Mouse (Mus musculus): ENCODE results near the gene Rad54l. TPM values are rescaled to one million over a fixed set of nuclear protein-coding genes. Genes with fewer than 3 reads are reported as not detected.

Rad54l gene
- polyA plus RNA-seq, 1 experiment from 2014 or later = 61.0 TPM

DNA sequence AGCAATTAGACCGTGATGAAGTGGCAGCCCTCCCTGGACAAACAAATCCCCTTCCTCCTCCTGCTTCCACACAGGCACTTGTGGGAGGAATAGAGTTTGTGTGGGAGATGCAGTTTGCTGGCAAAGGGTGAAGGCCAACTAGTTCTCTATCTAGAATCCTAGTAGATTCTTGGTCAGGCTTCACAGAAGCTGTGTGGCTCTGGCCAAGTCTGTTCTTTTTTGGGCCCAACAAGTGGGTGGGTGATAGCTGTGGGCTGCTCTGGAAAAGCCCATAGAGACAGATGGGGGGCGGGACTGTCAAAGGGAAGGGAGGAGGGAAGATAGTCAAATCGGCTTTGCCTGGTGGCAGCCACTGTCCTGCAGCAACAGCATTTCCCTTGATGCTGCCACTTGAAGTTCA is 37.3 kb upstream of the Rad54l start:
- no peak for DNase-seq (ENCODE audit: low spot score, missing footprints)
- peaks cover 14% of the 10 kb centered on the region; the same call in 1 of the 2 replicates for H3K36me3 ChIP-seq (ENCODE audit: control insufficient read depth, insufficient read depth, low read length)

DNA sequence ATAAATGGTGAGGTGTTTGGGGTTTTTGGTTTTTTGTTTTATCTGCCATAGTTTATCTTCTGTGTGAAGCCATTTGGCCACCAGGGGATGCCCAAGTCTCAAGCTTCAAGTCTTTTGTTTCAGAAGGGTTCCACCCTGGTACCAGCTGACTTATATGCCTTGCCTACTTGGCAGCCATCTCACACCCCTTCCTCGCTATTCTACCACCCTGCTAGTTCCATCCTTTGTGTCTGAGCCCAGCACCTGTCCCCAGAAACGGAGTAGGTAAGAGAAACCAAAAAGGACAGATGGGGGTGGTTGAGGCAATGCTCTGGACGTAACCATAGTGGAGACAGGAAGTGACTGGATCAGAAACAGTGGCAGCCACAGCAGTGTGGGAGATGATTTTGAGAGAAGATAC is 36.4 kb upstream of the Rad54l start:
- Histone ChIP-seq H3K9ac (ENCODE audit: low read length) (no peak overlapping the region), H3K4me3 (ENCODE audit: low read depth, low read length) (no peak overlapping the region), H3K4me2 (no peak overlapping the region), H3K27ac (ENCODE audit: low read depth, low read length) (no peak overlapping the region), H3K9me3 (ENCODE audit: control insufficient read depth, low read length) (no peaks in the 10 kb centered on the region), H3K36me3 (ENCODE audit: control insufficient read depth, insufficient read depth, low read length) (peaks cover 22% of the 10 kb centered on the region), H3K4me1 (ENCODE audit: control insufficient read depth, insufficient read depth, low read length) (no peaks in the 10 kb centered on the region), H3K27me3 (ENCODE audit: control insufficient read depth, insufficient read depth, low read length) (no peaks in the 10 kb centered on the region)
- ATAC-seq (ENCODE audit: low FRiP score) (no peak), DNase-seq (ENCODE audit: low spot score, missing footprints) (no peak)
- 83% methylated on average over 3 of the region's 3 CpGs for WGBS

More for the DNA sequence above, 37.3 kb upstream of the Rad54l start:
- Histone ChIP-seq H3K4me2 (no peak overlapping the region), H3K4me3 (ENCODE audit: low read depth, low read length) (no peak overlapping the region), H3K27me3 (ENCODE audit: control insufficient read depth, insufficient read depth, low read length) (no peaks in the 10 kb centered on the region), H3K4me1 (ENCODE audit: control insufficient read depth, insufficient read depth, low read length) (no peaks in the 10 kb centered on the region), H3K9ac (ENCODE audit: low read length) (no peak overlapping the region), H3K27ac (ENCODE audit: low read depth, low read length) (no peak overlapping the region), H3K9me3 (ENCODE audit: control insufficient read depth, low read length) (no peaks in the 10 kb centered on the region)
- no peak for ATAC-seq (ENCODE audit: low FRiP score)
- WGBS = 91% methylated on average over 3 of the region's 3 CpGs

DNA sequence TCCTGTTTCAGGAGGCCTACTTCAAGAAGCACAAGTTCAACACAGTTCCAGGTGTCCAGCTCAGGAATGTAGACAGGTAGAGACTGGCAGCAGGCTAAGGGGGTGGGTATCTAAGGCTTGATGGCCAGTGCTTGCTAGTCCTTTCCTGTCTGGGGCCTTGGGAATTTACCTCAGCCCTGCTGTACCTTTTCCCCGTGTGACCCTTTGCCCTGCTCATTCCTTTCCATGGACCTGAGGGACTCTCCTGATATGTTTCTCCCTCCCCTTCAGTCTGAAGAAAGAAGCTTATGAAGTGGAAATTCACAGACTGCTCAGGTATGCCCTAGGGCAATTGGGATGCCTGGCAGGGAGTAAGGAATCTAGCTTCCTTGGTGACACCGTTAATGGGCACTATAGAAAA is 34.4 kb upstream of the Rad54l start:
- WGBS = 95% methylated on average over 2 of the region's 2 CpGs
- Histone ChIP-seq H3K36me3 (ENCODE audit: control insufficient read depth, insufficient read depth, low read length) (peaks cover 30% of the 10 kb centered on the region), H3K4me1 (ENCODE audit: control insufficient read depth, insufficient read depth, low read length) (no peaks in the 10 kb centered on the region), H3K4me3 (ENCODE audit: low read depth, low read length) (no peak overlapping the region), H3K4me2 (no peak overlapping the region), H3K27me3 (ENCODE audit: control insufficient read depth, insufficient read depth, low read length) (no peaks in the 10 kb centered on the region), H3K9me3 (ENCODE audit: control insufficient read depth, low read length) (no peaks in the 10 kb centered on the region), H3K27ac (ENCODE audit: low read depth, low read length) (no peak overlapping the region), H3K9ac (ENCODE audit: low read length) (no peak overlapping the region)
- DNase-seq (ENCODE audit: low spot score, missing footprints) = no peak
- ATAC-seq (ENCODE audit: low FRiP score) = no peak

DNA sequence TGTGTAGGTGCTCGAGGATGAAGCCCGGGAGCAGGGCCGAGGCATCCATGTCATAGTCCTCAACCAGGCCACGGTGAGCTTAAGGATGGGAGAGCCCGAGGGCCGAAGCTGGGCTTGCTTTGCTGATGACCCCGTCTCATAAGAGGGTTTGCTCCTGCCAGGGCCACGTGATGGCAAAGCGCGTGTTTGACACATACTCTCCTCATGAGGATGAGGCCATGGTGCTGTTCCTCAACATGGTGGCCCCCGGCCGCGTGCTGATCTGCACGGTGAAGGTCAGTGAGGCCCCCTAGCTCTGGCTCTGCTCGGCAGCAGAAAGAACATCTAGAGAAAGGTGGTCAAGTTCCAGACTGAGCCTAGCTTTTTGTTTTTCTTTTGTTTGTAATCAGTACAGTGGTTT is 29.2 kb upstream of the Rad54l start:
- Histone ChIP-seq H3K4me2 (no peak overlapping the region), H3K27ac (ENCODE audit: low read depth, low read length) (no peak overlapping the region), H3K9ac (ENCODE audit: low read length) (no peak overlapping the region), H3K36me3 (ENCODE audit: control insufficient read depth, insufficient read depth, low read length) (peaks cover 32% of the 10 kb centered on the region), H3K27me3 (ENCODE audit: control insufficient read depth, insufficient read depth, low read length) (no peaks in the 10 kb centered on the region), H3K4me3 (ENCODE audit: low read depth, low read length) (no peak overlapping the region), H3K9me3 (ENCODE audit: control insufficient read depth, low read length) (no peaks in the 10 kb centered on the region), H3K4me1 (ENCODE audit: control insufficient read depth, insufficient read depth, low read length) (peaks cover 7% of the 10 kb centered on the region)
- WGBS = 95% methylated on average over 15 of the region's 15 CpGs
- DNase-seq (ENCODE audit: low spot score, missing footprints) (no peak), ATAC-seq (ENCODE audit: low FRiP score) (no peak)

DNA sequence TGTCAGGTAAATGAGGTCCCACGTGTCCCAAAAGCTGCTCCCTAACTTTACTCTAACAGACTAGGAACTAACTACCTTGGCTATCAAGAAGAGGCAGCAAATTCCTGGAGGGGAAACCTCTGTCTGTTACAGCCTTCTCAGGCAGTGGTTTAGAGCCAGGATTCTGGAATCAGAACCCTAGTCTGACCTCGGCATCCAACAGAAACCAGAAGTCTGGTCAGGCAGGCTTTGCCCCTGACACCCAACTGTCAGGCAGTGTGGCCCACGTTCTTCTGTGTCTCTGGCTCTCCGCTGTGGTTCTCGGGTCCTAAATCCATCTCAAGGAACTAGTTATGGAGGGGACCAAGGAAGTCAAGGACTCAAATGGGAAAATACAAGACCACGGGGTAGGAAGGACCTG is 27.7 kb upstream of the Rad54l start, which contains the start of gene Lurap1:
Gene Lurap1, minus strand, starts transcription at position 101 of the 400 bp plus-strand sequence.
- Histone ChIP-seq H3K36me3 (ENCODE audit: control insufficient read depth, insufficient read depth, low read length) (peaks cover 29% of the 10 kb centered on the region), H3K9ac (ENCODE audit: low read length) (peak within 1 kb of the TSS; percentile 94), H3K4me3 (ENCODE audit: low read depth, low read length) (peak within 1 kb of the TSS; percentile 74), H3K27ac (ENCODE audit: low read depth, low read length) (peak within 1 kb of the TSS; percentile 67), H3K4me1 (ENCODE audit: control insufficient read depth, insufficient read depth, low read length) (peaks cover 7% of the 10 kb centered on the region), H3K9me3 (ENCODE audit: control insufficient read depth, low read length) (no peaks in the 10 kb centered on the region), H3K4me2 (peak within 1 kb of the TSS; percentile 74), H3K27me3 (ENCODE audit: control insufficient read depth, insufficient read depth, low read length) (no peaks in the 10 kb centered on the region)
- WGBS = 78% methylated on average over 6 of the region's 6 CpGs
- DNase-seq (ENCODE audit: low spot score, missing footprints) = no peak
- ATAC-seq (ENCODE audit: low FRiP score) = no peak

DNA sequence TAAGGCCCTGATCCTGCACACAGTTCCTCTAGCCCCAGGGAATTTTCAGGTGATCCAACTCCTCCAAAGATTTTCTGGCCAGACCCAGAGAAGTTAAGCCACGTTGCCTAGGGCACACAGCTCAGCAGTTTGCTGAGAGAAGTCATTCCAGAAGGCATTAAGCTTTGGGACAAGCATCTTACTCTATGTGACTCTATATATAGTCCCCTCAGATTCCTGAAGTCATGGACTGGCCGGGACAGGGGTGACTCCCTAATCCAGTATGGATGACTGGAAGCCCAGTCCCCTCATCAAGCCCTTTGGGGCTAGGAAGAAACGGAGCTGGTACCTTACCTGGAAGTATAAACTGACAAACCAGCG is 27.4 kb upstream of the Rad54l start:
- Histone ChIP-seq H3K4me2 (peak overlapping the region; percentile 74), H3K9me3 (ENCODE audit: control insufficient read depth, low read length) (no peaks in the 10 kb centered on the region), H3K27ac (ENCODE audit: low read depth, low read length) (0 out of 2 replicates have a peak overlapping the region, but pooled peaks have one; percentile 51), H3K4me1 (ENCODE audit: control insufficient read depth, insufficient read depth, low read length) (peaks cover 7% of the 10 kb centered on the region), H3K36me3 (ENCODE audit: control insufficient read depth, insufficient read depth, low read length) (peaks cover 25% of the 10 kb centered on the region), H3K4me3 (ENCODE audit: low read depth, low read length) (peak overlapping the region; percentile 74), H3K27me3 (ENCODE audit: control insufficient read depth, insufficient read depth, low read length) (no peaks in the 10 kb centered on the region), H3K9ac (ENCODE audit: low read length) (peak overlapping the region; percentile 94)
- 16% methylated on average over 4 of the region's 4 CpGs for WGBS
- peak; percentile 41 for ATAC-seq (ENCODE audit: low FRiP score)
- no peak for DNase-seq (ENCODE audit: low spot score, missing footprints)

DNA sequence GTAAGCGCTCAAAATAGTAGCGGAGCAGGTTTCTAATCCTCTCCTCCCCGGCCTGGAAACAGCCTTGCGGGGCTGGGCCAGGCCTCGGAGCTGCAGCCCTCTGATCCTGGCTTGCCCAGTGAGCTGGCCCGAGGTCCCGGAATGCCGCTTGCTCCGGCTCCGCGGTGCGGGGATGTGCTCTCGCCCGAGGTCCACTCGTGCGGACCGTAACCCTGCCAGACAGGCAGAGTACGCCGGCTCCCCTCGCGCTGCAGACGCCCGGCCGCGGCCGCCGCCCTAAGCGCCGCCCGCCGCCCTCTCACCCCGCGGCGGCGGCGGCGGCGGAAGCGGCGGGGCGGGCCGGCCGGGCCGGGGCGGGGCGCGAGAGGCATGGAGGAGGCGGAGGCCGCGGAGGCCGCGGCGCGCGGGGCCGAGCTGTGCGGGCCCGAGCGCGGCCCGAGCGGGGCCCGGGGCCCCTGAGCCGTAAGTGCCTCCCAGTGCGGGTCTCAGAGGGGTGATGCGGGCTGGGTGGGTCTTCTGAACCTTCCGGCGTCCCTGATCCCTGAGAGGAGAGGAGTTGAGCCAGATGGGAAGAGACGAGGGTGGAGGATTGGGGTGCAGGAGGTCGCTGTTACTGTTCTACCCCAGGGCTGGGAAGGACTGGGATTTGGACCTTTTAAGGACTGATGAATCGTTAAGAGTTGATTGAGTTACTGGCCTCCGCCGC is 26.8 kb upstream of the Rad54l start:
- Histone ChIP-seq H3K27ac (ENCODE audit: low read depth, low read length) (peak overlapping the region; percentile 67), H3K4me1 (ENCODE audit: control insufficient read depth, insufficient read depth, low read length) (peaks cover 7% of the 10 kb centered on the region), H3K27me3 (ENCODE audit: control insufficient read depth, insufficient read depth, low read length) (no peaks in the 10 kb centered on the region), H3K4me2 (peak overlapping the region; percentile 74), H3K36me3 (ENCODE audit: control insufficient read depth, insufficient read depth, low read length) (peaks cover 19% of the 10 kb centered on the region), H3K9me3 (ENCODE audit: control insufficient read depth, low read length) (no peaks in the 10 kb centered on the region), H3K4me3 (ENCODE audit: low read depth, low read length) (peak overlapping the region; percentile 74), H3K9ac (ENCODE audit: low read length) (peak overlapping the region; percentile 94)
- under 1% methylated on average over 70 of the region's 73 CpGs for WGBS
- ATAC-seq (ENCODE audit: low FRiP score) (peak; percentile 93), DNase-seq (ENCODE audit: low spot score, missing footprints) (peak; percentile 97)

DNA sequence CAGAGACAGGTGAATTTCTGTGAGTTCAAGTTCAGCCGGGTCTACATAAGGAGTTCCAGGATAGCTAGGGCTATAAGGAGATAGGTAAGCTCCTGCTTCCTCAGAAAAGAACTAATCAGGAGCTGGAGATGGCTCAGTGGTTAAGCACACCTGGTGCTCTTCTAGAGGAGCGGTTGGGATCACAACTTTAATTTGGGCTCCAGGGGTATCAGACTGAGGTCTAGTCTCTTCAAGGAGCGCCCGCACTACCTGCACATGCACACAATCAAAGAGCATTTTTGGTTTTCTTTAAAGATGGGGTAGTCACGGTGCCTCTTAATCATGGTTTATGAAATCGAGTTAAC is 26.3 kb upstream of the Rad54l start:
- 22% methylated on average over 6 of the region's 6 CpGs for WGBS
- peak overlapping the region; percentile 67 for H3K27ac ChIP-seq (ENCODE audit: low read depth, low read length)
- peak overlapping the region; percentile 94 for H3K9ac ChIP-seq (ENCODE audit: low read length)
- no peak for DNase-seq (ENCODE audit: low spot score, missing footprints)
- H3K4me2 ChIP-seq = peak overlapping the region; percentile 74
- H3K4me3 ChIP-seq (ENCODE audit: low read depth, low read length) = peak overlapping the region; percentile 74
- no peaks in the 10 kb centered on the region for H3K9me3 ChIP-seq (ENCODE audit: control insufficient read depth, low read length)
- H3K36me3 ChIP-seq (ENCODE audit: control insufficient read depth, insufficient read depth, low read length) = peaks cover 14% of the 10 kb centered on the region
- H3K4me1 ChIP-seq (ENCODE audit: control insufficient read depth, insufficient read depth, low read length) = peaks cover 7% of the 10 kb centered on the region
- ATAC-seq (ENCODE audit: low FRiP score) = peak; percentile 18; the same call in 1 of the 2 replicates
- no peaks in the 10 kb centered on the region for H3K27me3 ChIP-seq (ENCODE audit: control insufficient read depth, insufficient read depth, low read length)

DNA sequence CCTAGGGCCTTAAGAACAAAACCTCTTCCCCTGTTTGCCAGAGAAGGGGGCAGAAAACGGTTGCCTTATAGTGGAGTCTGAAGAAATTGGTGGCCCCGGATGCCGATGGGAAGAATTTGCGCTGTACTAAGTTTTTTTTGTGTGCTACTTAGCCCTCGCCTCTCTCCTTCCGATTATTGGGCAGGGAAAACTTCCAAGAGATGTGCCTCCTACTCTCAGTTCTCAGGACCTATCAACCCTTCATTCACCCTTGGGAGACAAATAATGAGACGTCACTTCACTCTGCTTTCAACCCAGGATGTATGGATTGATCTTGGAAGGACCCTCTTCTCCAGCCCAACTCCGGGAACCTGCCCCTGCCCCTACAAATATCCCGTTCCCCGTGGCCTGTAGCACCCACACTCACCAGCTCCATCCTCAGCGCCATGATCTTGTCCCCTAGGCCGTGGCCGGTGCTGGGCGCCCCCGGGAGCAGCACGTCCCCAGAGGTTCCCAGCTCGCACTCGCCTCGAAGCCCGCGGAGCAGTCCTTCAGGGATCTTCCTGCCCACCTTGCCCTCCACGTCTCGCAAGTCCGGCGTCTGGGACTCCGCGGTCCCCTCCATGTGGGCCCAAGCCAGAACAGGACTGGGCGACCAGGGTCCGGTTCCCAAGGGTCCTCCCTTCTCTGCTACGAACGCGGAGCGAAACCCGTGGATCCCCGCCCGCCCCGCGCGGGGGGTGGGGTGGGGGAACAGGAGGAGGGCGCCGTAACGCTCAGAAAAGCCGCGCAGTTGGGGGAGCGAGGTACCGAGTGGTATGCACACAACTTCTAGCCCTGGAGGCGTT is 20.6 kb upstream of the Rad54l start:
- WGBS = under 1% methylated on average over 41 of the region's 47 CpGs
- ATAC-seq (ENCODE audit: low FRiP score) (peak; percentile 78), DNase-seq (ENCODE audit: low spot score, missing footprints) (peak; percentile 95)
- H3K27me3 ChIP-seq (ENCODE audit: control insufficient read depth, insufficient read depth, low read length) = peaks cover 6% of the 10 kb centered on the region
- H3K4me1 ChIP-seq (ENCODE audit: control insufficient read depth, insufficient read depth, low read length) = no peaks in the 10 kb centered on the region
- peak overlapping the region; percentile 79 for H3K4me2 ChIP-seq
- no peak overlapping the region for H3K27ac ChIP-seq (ENCODE audit: low read depth, low read length)
- peak overlapping the region; percentile 56 for H3K4me3 ChIP-seq (ENCODE audit: low read depth, low read length)
- no peaks in the 10 kb centered on the region for H3K36me3 ChIP-seq (ENCODE audit: control insufficient read depth, insufficient read depth, low read length)
- peak overlapping the region; percentile 66 for H3K9ac ChIP-seq (ENCODE audit: low read length)
- no peaks in the 10 kb centered on the region for H3K9me3 ChIP-seq (ENCODE audit: control insufficient read depth, low read length)

All from midbrain, embryonic 11.5 days (tissue).